Mouse (Mus musculus) NIH3T3 (cell line): ENCODE measurements around the gene Dhx30.
"Not testable (repeated sequence)": the region's sequence is repeated elsewhere in the genome, so short reads cannot be mapped to it uniquely, and the experiment has no call there.

Experiments used
- DNase-seq: peaks from one replicate; pipeline ENCODE4 v3.0.0-alpha.2; 2012; ENCODE audit warnings: low read depth

Dhx30 gene

GRCm38 (mm10) chr9:110094761-110095160, 22.9 kb downstream of the Dhx30 start:
- DNase-seq, result no peak

GRCm38 (mm10) chr9:110093303-110093702, 24.3 kb downstream of the Dhx30 start:
- no peak for DNase-seq

- no peak for DNase-seq
Measured at GRCm38 (mm10) chr9:110085693-110086092, 31.9 kb downstream of the Dhx30 start.

GRCm38 (mm10) chr9:110084201-110084964, 33.2 kb downstream of the Dhx30 start:
- peak; percentile 48 for DNase-seq

- DNase-seq, result peak; percentile 20
Measured at GRCm38 (mm10) chr9:110081066-110081465, 36.6 kb downstream of the Dhx30 start.

GRCm38 (mm10) chr9:110076468-110076867, 41.2 kb downstream of the Dhx30 start:
- not testable (repeated sequence) for DNase-seq

GRCm38 (mm10) chr9:110071843-110072242, 45.8 kb downstream of the Dhx30 start:
- peak; percentile 79 for DNase-seq

GRCm38 (mm10) chr9:110071011-110071410, 46.6 kb downstream of the Dhx30 start:
- DNase-seq, result peak; percentile 10

GRCm38 (mm10) chr9:110070358-110070757, 47.3 kb downstream of the Dhx30 start:
- DNase-seq, result no peak

- no peak for DNase-seq
Measured at GRCm38 (mm10) chr9:110068745-110069144, 48.9 kb downstream of the Dhx30 start.

- peak; percentile 40 for DNase-seq
Measured at GRCm38 (mm10) chr9:110064641-110065040, 53.0 kb downstream of the Dhx30 start.

- DNase-seq, result no peak
Measured at GRCm38 (mm10) chr9:110062861-110063260, 54.8 kb downstream of the Dhx30 start.

GRCm38 (mm10) chr9:110062405-110062804, 55.2 kb downstream of the Dhx30 start:
- DNase-seq, result no peak

GRCm38 (mm10) chr9:110060761-110061160, 56.9 kb downstream of the Dhx30 start:
- no peak for DNase-seq

GRCm38 (mm10) chr9:110057200-110057599, 60.4 kb downstream of the Dhx30 start:
- DNase-seq, result no peak

GRCm38 (mm10) chr9:110054781-110055180, 62.8 kb downstream of the Dhx30 start:
- DNase-seq, result no peak

GRCm38 (mm10) chr9:110054080-110054421, 63.6 kb downstream of the Dhx30 start:
- no peak for DNase-seq

- DNase-seq, result peak; percentile 18
Measured at GRCm38 (mm10) chr9:110053305-110054079, 64.1 kb downstream of the Dhx30 start.

- no peak for DNase-seq
Measured at GRCm38 (mm10) chr9:110052951-110053304, 64.7 kb downstream of the Dhx30 start.

GRCm38 (mm10) chr9:110051869-110052661, 65.6 kb downstream of the Dhx30 start:
- DNase-seq, result no peak

- no peak for DNase-seq
Measured at GRCm38 (mm10) chr9:110051184-110051583, 66.4 kb downstream of the Dhx30 start.

- DNase-seq, result peak; percentile 72
Measured at GRCm38 (mm10) chr9:110047857-110048256, 69.8 kb downstream of the Dhx30 start.

GRCm38 (mm10) chr9:110047260-110047659, 70.4 kb downstream of the Dhx30 start:
- no peak for DNase-seq
